Mouse (Mus musculus): ENCODE data around the gene Deup1. TPM values are rescaled to one million over a fixed set of nuclear protein-coding genes. Genes with fewer than 3 reads are reported as not detected.

The Deup1 gene
- 0.12 and 0.26 TPM in 2 replicates for polyA plus RNA-seq (2014; fragmentation: Nextera tagmentation; extraction: Ambion mirVana)

DNA sequence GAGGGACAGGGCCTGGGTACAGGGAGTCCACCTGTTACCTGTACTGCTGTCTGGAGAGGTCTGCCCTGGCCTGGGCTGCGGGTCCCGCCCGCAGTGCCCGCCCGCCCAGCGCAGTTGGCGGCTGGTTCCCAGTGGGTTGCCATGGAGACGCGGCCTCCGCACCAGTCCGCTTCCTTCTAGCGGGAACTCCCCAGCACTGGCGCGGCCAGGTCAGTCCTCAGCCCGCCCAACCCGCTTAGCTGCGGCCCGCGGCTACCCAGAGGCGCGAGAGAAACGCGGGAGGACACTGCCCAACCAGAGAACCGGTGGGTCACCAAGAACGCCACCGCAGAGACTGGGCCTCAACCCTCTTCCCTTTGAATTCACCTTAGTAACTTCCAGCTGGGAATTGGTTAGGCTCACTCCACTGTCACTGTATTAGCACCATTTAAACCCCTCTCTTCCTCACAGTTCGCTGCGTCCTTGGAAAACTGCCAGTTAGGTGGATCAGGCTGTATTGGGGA, at the start of gene Deup1:
Deup1 (minus strand) TSS at position 149 of the 503 bp plus-strand sequence.
- peak; percentile 76 for ATAC-seq (replicated peaks; ENCODE audit: low FRiP score, low TSS enrichment, low read depth)
- peak; percentile 62 for DNase-seq (ENCODE audit: low spot score)
- Histone ChIP-seq H3K4me2 (ENCODE audit: low read length) (peak within 1 kb of the TSS; percentile 59), H3K27ac (ENCODE audit: low read depth) (no peak within 1 kb of the TSS), H3K27me3 (replicated peaks; ENCODE audit: control insufficient read depth, insufficient read depth, low read length) (no peaks in the 10 kb centered on the region), H3K9ac (ENCODE audit: low read length) (no peak within 1 kb of the TSS), H3K4me3 (ENCODE audit: low read depth, low read length) (peak within 1 kb of the TSS; percentile 27), H3K9me3 (ENCODE audit: control insufficient read depth, low read length) (no peaks in the 10 kb centered on the region), H3K4me1 (replicated peaks; ENCODE audit: control insufficient read depth, insufficient read depth, low read length) (0 out of 2 replicates have a peak, but pooled peaks cover 4% of the 10 kb centered on the region), H3K36me3 (ENCODE audit: control insufficient read depth, insufficient read depth, low read length) (no peaks in the 10 kb centered on the region)
- WGBS, result 2% methylated on average over 27 of the region's 28 CpGs

DNA sequence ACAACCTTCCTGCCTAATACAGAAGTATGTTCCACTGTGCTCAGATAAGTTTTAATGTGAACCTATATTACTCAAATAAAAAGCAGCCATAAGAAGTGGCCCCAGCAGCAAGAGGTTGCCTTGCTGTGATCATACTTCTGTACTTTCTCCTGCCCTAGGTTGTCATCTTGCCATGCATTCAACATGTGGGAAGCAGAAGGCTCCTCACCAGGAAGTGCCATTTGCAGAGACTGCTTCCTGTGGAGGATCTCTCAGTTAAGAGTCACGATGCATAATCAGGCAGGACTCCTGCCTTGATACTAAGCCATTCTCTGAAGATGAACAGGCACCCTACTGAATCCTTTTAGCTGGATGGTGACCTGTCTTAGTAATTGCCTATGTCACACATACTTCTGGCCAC, 44.5 kb upstream of the Deup1 start:
- ATAC-seq (replicated peaks; ENCODE audit: low FRiP score, low TSS enrichment, low read depth) (no peak), DNase-seq (ENCODE audit: low spot score) (no peak)
- H3K27ac ChIP-seq (ENCODE audit: low read depth), result no peak overlapping the region
- 39% methylated on average over 1 of the region's 1 CpGs for WGBS
- peaks cover 6% of the 10 kb centered on the region; the same call in 1 of the 2 replicates for H3K4me1 ChIP-seq (replicated peaks; ENCODE audit: control insufficient read depth, insufficient read depth, low read length)
- H3K27me3 ChIP-seq (replicated peaks; ENCODE audit: control insufficient read depth, insufficient read depth, low read length), result no peaks in the 10 kb centered on the region
- H3K36me3 ChIP-seq (ENCODE audit: control insufficient read depth, insufficient read depth, low read length), result no peaks in the 10 kb centered on the region
- H3K9ac ChIP-seq (ENCODE audit: low read length), result no peak overlapping the region
- H3K4me2 ChIP-seq (ENCODE audit: low read length), result no peak overlapping the region
- H3K4me3 ChIP-seq (ENCODE audit: low read depth, low read length), result no peak overlapping the region
- no peaks in the 10 kb centered on the region for H3K9me3 ChIP-seq (ENCODE audit: control insufficient read depth, low read length)

DNA sequence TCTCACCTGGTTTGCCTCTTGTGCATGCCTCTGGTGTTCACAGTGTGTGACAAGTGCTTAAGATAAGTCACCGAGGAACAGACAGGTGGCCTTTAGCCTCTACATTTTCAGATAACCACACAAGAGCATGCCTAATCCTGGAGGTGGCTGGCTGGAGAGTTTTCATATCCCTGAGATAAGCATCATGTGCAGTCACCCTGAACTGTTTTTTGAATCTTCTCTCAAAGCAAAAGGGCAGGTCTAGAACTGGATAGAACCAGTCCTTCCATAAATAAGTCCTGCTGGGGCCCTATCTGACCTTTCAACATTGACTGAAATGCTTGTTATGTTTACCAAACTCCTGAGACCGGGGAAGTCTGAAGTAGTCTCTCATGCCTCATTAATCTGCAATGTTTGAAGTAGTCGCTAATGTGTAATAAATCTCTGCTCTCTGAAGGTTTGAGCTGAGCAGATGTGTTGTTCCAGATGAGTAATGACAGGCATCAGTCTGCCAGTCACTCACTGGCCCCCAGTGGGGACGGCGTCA, 42.3 kb upstream of the Deup1 start:
- peak; percentile 55; the same call in 1 of the 2 replicates for ATAC-seq (replicated peaks; ENCODE audit: low FRiP score, low TSS enrichment, low read depth)
- Histone ChIP-seq H3K9me3 (ENCODE audit: control insufficient read depth, low read length) (no peaks in the 10 kb centered on the region), H3K4me3 (ENCODE audit: low read depth, low read length) (no peak overlapping the region), H3K9ac (ENCODE audit: low read length) (no peak overlapping the region), H3K4me1 (replicated peaks; ENCODE audit: control insufficient read depth, insufficient read depth, low read length) (peaks cover 6% of the 10 kb centered on the region; the same call in 1 of the 2 replicates), H3K27ac (ENCODE audit: low read depth) (no peak overlapping the region), H3K27me3 (replicated peaks; ENCODE audit: control insufficient read depth, insufficient read depth, low read length) (no peaks in the 10 kb centered on the region), H3K4me2 (ENCODE audit: low read length) (no peak overlapping the region), H3K36me3 (ENCODE audit: control insufficient read depth, insufficient read depth, low read length) (no peaks in the 10 kb centered on the region)
- 13% methylated on average over 5 of the region's 5 CpGs for WGBS
- DNase-seq (ENCODE audit: low spot score), result no peak

DNA sequence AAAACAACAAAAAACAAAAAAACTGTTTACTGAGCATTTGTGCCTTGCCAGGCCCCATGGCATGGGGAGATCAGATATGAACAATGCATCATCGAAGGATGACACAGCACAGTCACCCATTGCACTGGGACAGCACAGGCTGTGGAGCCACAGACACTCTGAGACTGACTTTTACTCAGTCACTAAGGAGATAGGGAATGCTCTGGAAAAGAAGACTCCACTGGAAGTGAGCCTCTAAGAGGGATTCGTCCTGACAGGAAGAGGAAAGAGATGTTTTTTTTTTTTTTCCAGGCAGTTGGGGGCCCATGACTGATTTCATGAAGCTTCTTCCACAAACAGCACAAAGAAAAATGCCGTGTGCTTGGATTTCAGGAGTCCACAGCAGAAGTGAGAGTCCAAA, 41.7 kb upstream of the Deup1 start:
- H3K4me2 ChIP-seq (ENCODE audit: low read length), result no peak overlapping the region
- no peaks in the 10 kb centered on the region for H3K9me3 ChIP-seq (ENCODE audit: control insufficient read depth, low read length)
- WGBS, result 43% methylated on average over 3 of the region's 3 CpGs
- no peak overlapping the region for H3K27ac ChIP-seq (ENCODE audit: low read depth)
- H3K27me3 ChIP-seq (replicated peaks; ENCODE audit: control insufficient read depth, insufficient read depth, low read length), result no peaks in the 10 kb centered on the region
- peaks cover 6% of the 10 kb centered on the region; the same call in 1 of the 2 replicates for H3K4me1 ChIP-seq (replicated peaks; ENCODE audit: control insufficient read depth, insufficient read depth, low read length)
- DNase-seq (ENCODE audit: low spot score), result no peak
- ATAC-seq (replicated peaks; ENCODE audit: low FRiP score, low TSS enrichment, low read depth), result no peak
- H3K9ac ChIP-seq (ENCODE audit: low read length), result no peak overlapping the region
- H3K4me3 ChIP-seq (ENCODE audit: low read depth, low read length), result no peak overlapping the region
- no peaks in the 10 kb centered on the region for H3K36me3 ChIP-seq (ENCODE audit: control insufficient read depth, insufficient read depth, low read length)

DNA sequence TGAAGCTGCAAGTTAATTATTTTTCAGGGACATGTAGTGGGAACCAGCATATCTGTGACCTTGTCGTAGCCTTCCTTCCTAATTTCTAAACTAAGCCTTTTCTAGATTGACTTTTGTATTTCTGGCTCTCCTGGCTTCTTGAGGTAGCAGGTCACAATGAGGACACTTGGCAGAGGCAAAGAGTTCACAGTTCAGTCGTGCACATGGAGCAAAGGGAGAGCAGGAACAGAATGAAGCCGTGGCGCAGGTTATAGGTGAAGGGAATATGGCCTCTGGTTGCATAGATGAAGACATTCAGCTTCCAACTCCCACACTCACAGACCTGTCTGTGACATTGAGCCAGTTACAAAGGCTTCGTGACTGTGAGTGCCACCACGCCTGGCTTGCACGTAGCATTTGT, 36.9 kb upstream of the Deup1 start:
- no peak overlapping the region for H3K4me3 ChIP-seq (ENCODE audit: low read depth, low read length)
- H3K27ac ChIP-seq (ENCODE audit: low read depth), result no peak overlapping the region
- WGBS, result 82% methylated on average over 7 of the region's 7 CpGs
- no peaks in the 10 kb centered on the region for H3K27me3 ChIP-seq (replicated peaks; ENCODE audit: control insufficient read depth, insufficient read depth, low read length)
- H3K36me3 ChIP-seq (ENCODE audit: control insufficient read depth, insufficient read depth, low read length), result no peaks in the 10 kb centered on the region
- H3K4me1 ChIP-seq (replicated peaks; ENCODE audit: control insufficient read depth, insufficient read depth, low read length), result no peaks in the 10 kb centered on the region
- H3K4me2 ChIP-seq (ENCODE audit: low read length), result no peak overlapping the region
- no peaks in the 10 kb centered on the region for H3K9me3 ChIP-seq (ENCODE audit: control insufficient read depth, low read length)
- ATAC-seq (replicated peaks; ENCODE audit: low FRiP score, low TSS enrichment, low read depth), result no peak
- H3K9ac ChIP-seq (ENCODE audit: low read length), result no peak overlapping the region
- no peak for DNase-seq (ENCODE audit: low spot score)

DNA sequence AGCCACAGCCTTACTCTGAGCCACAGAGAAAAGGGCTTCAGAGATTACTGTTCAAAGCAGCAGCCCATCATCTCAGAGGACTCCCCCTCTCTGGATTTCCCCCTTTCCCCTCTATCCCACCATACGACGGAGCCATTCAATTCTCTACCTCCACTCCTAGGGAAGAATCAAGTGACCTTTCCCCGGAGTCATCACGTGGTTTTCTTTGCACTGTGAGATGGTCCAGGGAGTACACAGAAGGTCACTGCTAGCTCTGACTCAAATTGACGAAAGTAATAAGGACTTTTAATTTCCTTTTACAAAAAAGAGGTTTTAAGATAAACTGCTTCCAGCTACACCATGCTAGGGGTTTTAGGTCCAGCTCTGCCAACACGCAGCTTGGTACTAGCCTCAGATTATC, 31.3 kb upstream of the Deup1 start:
- Histone ChIP-seq H3K9ac (ENCODE audit: low read length) (no peak overlapping the region), H3K9me3 (ENCODE audit: control insufficient read depth, low read length) (no peaks in the 10 kb centered on the region), H3K4me2 (ENCODE audit: low read length) (no peak overlapping the region), H3K27ac (ENCODE audit: low read depth) (no peak overlapping the region), H3K4me1 (replicated peaks; ENCODE audit: control insufficient read depth, insufficient read depth, low read length) (0 out of 2 replicates have a peak, but pooled peaks cover 3% of the 10 kb centered on the region), H3K27me3 (replicated peaks; ENCODE audit: control insufficient read depth, insufficient read depth, low read length) (no peaks in the 10 kb centered on the region), H3K4me3 (ENCODE audit: low read depth, low read length) (no peak overlapping the region), H3K36me3 (ENCODE audit: control insufficient read depth, insufficient read depth, low read length) (no peaks in the 10 kb centered on the region)
- WGBS, result 62% methylated on average over 6 of the region's 6 CpGs
- no peak for ATAC-seq (replicated peaks; ENCODE audit: low FRiP score, low TSS enrichment, low read depth)
- no peak for DNase-seq (ENCODE audit: low spot score)

DNA sequence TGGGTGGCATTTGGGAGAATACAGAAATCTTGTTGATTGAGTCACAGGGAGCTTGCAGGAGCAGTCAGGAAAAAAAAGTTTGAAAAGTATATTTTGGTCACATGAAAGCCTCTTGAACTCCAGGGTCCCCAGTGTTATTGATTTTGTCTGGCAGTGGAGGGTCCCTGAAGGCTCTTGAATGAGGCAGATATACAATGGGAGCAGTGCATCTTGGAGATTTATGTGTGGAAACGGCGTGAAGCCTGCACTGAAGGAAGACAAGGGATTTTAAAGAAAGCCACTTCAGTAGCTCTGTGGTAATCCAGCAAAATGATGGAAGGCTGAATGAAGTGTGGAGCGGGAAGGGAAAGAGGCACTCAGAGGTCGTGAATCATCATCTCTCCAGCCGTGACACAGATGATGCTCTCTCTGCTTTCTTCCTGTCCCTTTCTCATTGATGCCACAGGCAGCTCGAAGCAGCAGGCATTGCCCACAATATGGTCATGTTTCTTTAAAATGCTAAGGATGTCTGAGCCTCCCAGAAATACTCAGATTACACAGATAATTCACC, 30.6 kb upstream of the Deup1 start:
- Histone ChIP-seq H3K4me1 (replicated peaks; ENCODE audit: control insufficient read depth, insufficient read depth, low read length) (0 out of 2 replicates have a peak, but pooled peaks cover 3% of the 10 kb centered on the region), H3K4me3 (ENCODE audit: low read depth, low read length) (no peak overlapping the region), H3K9me3 (ENCODE audit: control insufficient read depth, low read length) (no peaks in the 10 kb centered on the region), H3K9ac (ENCODE audit: low read length) (no peak overlapping the region), H3K36me3 (ENCODE audit: control insufficient read depth, insufficient read depth, low read length) (no peaks in the 10 kb centered on the region), H3K27me3 (replicated peaks; ENCODE audit: control insufficient read depth, insufficient read depth, low read length) (no peaks in the 10 kb centered on the region), H3K27ac (ENCODE audit: low read depth) (no peak overlapping the region), H3K4me2 (ENCODE audit: low read length) (no peak overlapping the region)
- 36% methylated on average over 6 of the region's 6 CpGs for WGBS
- no peak for DNase-seq (ENCODE audit: low spot score)
- no peak for ATAC-seq (replicated peaks; ENCODE audit: low FRiP score, low TSS enrichment, low read depth)

DNA sequence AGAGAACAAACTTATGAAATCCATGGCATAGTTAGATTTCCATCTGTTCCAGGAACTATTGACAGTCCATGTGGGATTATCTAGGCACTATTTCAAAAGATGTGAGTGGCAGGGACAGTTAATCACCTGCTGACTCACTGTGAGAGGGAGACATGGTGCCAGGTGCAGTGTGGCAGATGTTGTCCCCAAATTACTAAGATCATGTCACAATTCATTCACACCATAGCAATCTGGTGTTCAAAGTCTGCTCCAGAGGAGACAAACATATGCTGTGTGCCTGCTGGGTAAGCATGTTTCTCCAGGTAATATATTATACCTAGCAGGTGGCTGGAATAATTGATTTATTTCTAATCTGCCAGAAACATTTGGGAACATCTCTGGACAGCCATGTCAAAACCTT, 25.3 kb upstream of the Deup1 start:
- H3K36me3 ChIP-seq (ENCODE audit: control insufficient read depth, insufficient read depth, low read length), result no peaks in the 10 kb centered on the region
- no peak for DNase-seq (ENCODE audit: low spot score)
- H3K4me3 ChIP-seq (ENCODE audit: low read depth, low read length), result no peak overlapping the region
- H3K27ac ChIP-seq (ENCODE audit: low read depth), result no peak overlapping the region
- ATAC-seq (replicated peaks; ENCODE audit: low FRiP score, low TSS enrichment, low read depth), result no peak
- H3K4me2 ChIP-seq (ENCODE audit: low read length), result no peak overlapping the region
- no peaks in the 10 kb centered on the region for H3K27me3 ChIP-seq (replicated peaks; ENCODE audit: control insufficient read depth, insufficient read depth, low read length)
- no peaks in the 10 kb centered on the region for H3K9me3 ChIP-seq (ENCODE audit: control insufficient read depth, low read length)
- no peaks in the 10 kb centered on the region for H3K4me1 ChIP-seq (replicated peaks; ENCODE audit: control insufficient read depth, insufficient read depth, low read length)
- no peak overlapping the region for H3K9ac ChIP-seq (ENCODE audit: low read length)

DNA sequence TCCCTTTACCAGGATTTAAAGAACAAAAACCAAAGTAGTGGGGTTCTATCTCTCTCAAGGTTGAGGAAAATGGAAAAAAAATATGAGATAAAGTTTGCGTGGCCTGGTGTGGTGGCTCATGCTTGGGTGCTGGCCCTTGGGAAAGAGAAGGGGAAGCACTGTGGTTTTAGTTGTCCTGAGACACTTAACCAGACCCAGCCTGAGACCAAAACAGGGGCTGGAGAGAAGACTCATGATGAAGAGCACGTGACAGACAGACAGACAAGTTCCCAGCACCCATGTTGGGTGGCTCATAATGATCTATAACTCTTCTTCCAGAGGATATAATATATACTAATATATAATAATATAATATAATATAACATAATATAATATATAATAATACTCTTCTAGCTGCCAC, 22.2 kb upstream of the Deup1 start:
- Histone ChIP-seq H3K36me3 (ENCODE audit: control insufficient read depth, insufficient read depth, low read length) (no peaks in the 10 kb centered on the region), H3K27ac (ENCODE audit: low read depth) (no peak overlapping the region), H3K4me1 (replicated peaks; ENCODE audit: control insufficient read depth, insufficient read depth, low read length) (no peaks in the 10 kb centered on the region), H3K9ac (ENCODE audit: low read length) (no peak overlapping the region), H3K4me2 (ENCODE audit: low read length) (no peak overlapping the region), H3K4me3 (ENCODE audit: low read depth, low read length) (no peak overlapping the region), H3K9me3 (ENCODE audit: control insufficient read depth, low read length) (no peaks in the 10 kb centered on the region), H3K27me3 (replicated peaks; ENCODE audit: control insufficient read depth, insufficient read depth, low read length) (no peaks in the 10 kb centered on the region)
- no peak for DNase-seq (ENCODE audit: low spot score)
- WGBS, result 89% methylated on average over 2 of the region's 2 CpGs
- ATAC-seq (replicated peaks; ENCODE audit: low FRiP score, low TSS enrichment, low read depth), result no peak
